Mouse (Mus musculus): ENCODE measurements at regions not wholly inside any gene's neighbourhood (a gene's known extent, or its start where the extent isn't known, plus 50 kb on each side); places are given as distances from the start of the nearest gene placed in this dataset.

- Histone ChIP-seq H3K4me3 (no peak overlapping the region), H3K27ac (no peak overlapping the region)
- no peak for TF ChIP-seq CTCF (conservative IDR thresholded peaks at IDR 0.05)
- no peak for DNase-seq (ENCODE audit: low spot score in 2 of 2)
These were observed 102.1 kb upstream of the Ppm1h start for GRCm38 (mm10) chr10:122576171-122577063.

- no peak for DNase-seq (ENCODE audit: low spot score in 2 of 2)
- Histone ChIP-seq H3K27ac (no peak overlapping the region), H3K4me3 (no peak overlapping the region)
- peak; percentile 20 for TF ChIP-seq CTCF (conservative IDR thresholded peaks at IDR 0.05)
These were observed 100.2 kb upstream of the Ppm1h start for GRCm38 (mm10) chr10:122578209-122579001.

GRCm38 (mm10) chr10:122581096-122581495 is 97.5 kb upstream of the Ppm1h start:
- TF ChIP-seq CTCF (conservative IDR thresholded peaks at IDR 0.05) = peak; percentile 62
- H3K27ac ChIP-seq = no peak overlapping the region
- H3K4me3 ChIP-seq = no peak overlapping the region
- no peak for DNase-seq (ENCODE audit: low spot score in 2 of 2)

GRCm38 (mm10) chr10:122587541-122587940 is 91.0 kb upstream of the Ppm1h start:
- no peak for DNase-seq (ENCODE audit: low spot score in 2 of 2)
- Histone ChIP-seq H3K4me3 (no peak overlapping the region), H3K27ac (no peak overlapping the region)
- TF ChIP-seq CTCF (conservative IDR thresholded peaks at IDR 0.05) = no peak

- DNase-seq (ENCODE audit: low spot score in 2 of 2) = no peak
- Histone ChIP-seq H3K27ac (no peak overlapping the region), H3K4me3 (no peak overlapping the region)
- no peak for TF ChIP-seq CTCF (conservative IDR thresholded peaks at IDR 0.05)
These were observed 79.1 kb upstream of the Ppm1h start for GRCm38 (mm10) chr10:122599511-122599910.

- no peak overlapping the region for H3K4me3 ChIP-seq
- no peak for TF ChIP-seq CTCF (conservative IDR thresholded peaks at IDR 0.05)
- DNase-seq (ENCODE audit: low spot score in 2 of 2) = peak; percentile 16 to 26
- H3K27ac ChIP-seq = no peak overlapping the region
These were observed 76.2 kb upstream of the Ppm1h start for GRCm38 (mm10) chr10:122602394-122602793.

GRCm38 (mm10) chr10:122603960-122604359 is 74.6 kb upstream of the Ppm1h start:
- no peak for DNase-seq (ENCODE audit: low spot score in 2 of 2)
- peak overlapping the region; percentile 77 for H3K27ac ChIP-seq
- TF ChIP-seq CTCF (conservative IDR thresholded peaks at IDR 0.05) = no peak
- H3K4me3 ChIP-seq = no peak overlapping the region

GRCm38 (mm10) chr10:122613281-122613680 is 65.3 kb upstream of the Ppm1h start:
- TF ChIP-seq CTCF (conservative IDR thresholded peaks at IDR 0.05) = no peak
- DNase-seq (ENCODE audit: low spot score in 2 of 2) = no peak
- H3K4me3 ChIP-seq = no peak overlapping the region
- H3K27ac ChIP-seq = no peak overlapping the region

GRCm38 (mm10) chr10:122613891-122614290 is 64.7 kb upstream of the Ppm1h start:
- TF ChIP-seq CTCF (conservative IDR thresholded peaks at IDR 0.05) = no peak
- DNase-seq (ENCODE audit: low spot score in 2 of 2) = no peak
- Histone ChIP-seq H3K27ac (no peak overlapping the region), H3K4me3 (no peak overlapping the region)

- Histone ChIP-seq H3K4me3 (no peak overlapping the region), H3K27ac (no peak overlapping the region)
- TF ChIP-seq CTCF (conservative IDR thresholded peaks at IDR 0.05) = no peak
- DNase-seq (ENCODE audit: low spot score in 2 of 2) = no peak
These were observed 63.8 kb upstream of the Ppm1h start for GRCm38 (mm10) chr10:122614720-122615119.

GRCm38 (mm10) chr10:122615658-122616057 is 62.9 kb upstream of the Ppm1h start:
- no peak for DNase-seq (ENCODE audit: low spot score in 2 of 2)
- Histone ChIP-seq H3K4me3 (no peak overlapping the region), H3K27ac (no peak overlapping the region)
- TF ChIP-seq CTCF (conservative IDR thresholded peaks at IDR 0.05) = no peak

GRCm38 (mm10) chr10:122616385-122616784 is 62.2 kb upstream of the Ppm1h start:
- no peak for DNase-seq (ENCODE audit: low spot score in 2 of 2)
- Histone ChIP-seq H3K27ac (no peak overlapping the region), H3K4me3 (no peak overlapping the region)
- TF ChIP-seq CTCF (conservative IDR thresholded peaks at IDR 0.05) = no peak

- Histone ChIP-seq H3K4me3 (no peak overlapping the region), H3K27ac (no peak overlapping the region)
- no peak for TF ChIP-seq CTCF (conservative IDR thresholded peaks at IDR 0.05)
- DNase-seq (ENCODE audit: low spot score in 2 of 2) = no peak
These were observed 59.7 kb upstream of the Ppm1h start for GRCm38 (mm10) chr10:122618854-122619253.
